8 mouse cellular contexts compared by ENCODE assay signal in genomic region chr2:91457656-91458251, GRCm38 (mm10). TPM values are rescaled to one million over a fixed set of nuclear protein-coding genes. Genes with fewer than 3 reads are reported as not detected.
DNase-seq lines count a peak whose midpoint lies in the region; ATAC-seq lines count a peak whose summit lies in the region.

No protein-coding gene starts in this region.

- ATAC-seq in embryonic facial prominence, embryonic 11.5 days (replicated peaks; ENCODE audit: insufficient number of reproducible peaks, low FRiP score, low TSS enrichment, low read depth): peak; percentile 45
- peak; percentile 49 for ATAC-seq in hindbrain, embryonic 16.5 days
- no peak for ATAC-seq in monocyte, adult 5-6 weeks (replicated peaks; ENCODE audit: insufficient number of reproducible peaks, low FRiP score, low TSS enrichment, poor library complexity, severe bottlenecking)

- under 1% methylated on average over 45 of the region's 45 CpGs for WGBS in heart, embryonic 10.5 days
- under 1% methylated on average over 45 of the region's 45 CpGs for WGBS in embryonic facial prominence, embryonic 11.5 days
- under 1% methylated on average over 34 of the region's 45 CpGs for WGBS in hindbrain, embryonic 16.5 days

- H3K9ac ChIP-seq in embryonic facial prominence, embryonic 11.5 days (replicated peaks; ENCODE audit: low read length): peak overlapping the region; percentile 78
- H3K9ac ChIP-seq in hindbrain, embryonic 16.5 days (ENCODE audit: low read depth, low read length): peak overlapping the region; percentile 65

- peak overlapping the region; percentile 95 for H3K27ac ChIP-seq in heart, embryonic 10.5 days
- H3K27ac ChIP-seq in embryonic facial prominence, embryonic 11.5 days (replicated peaks; ENCODE audit: low read depth, low read length): peak overlapping the region; percentile 80
- peak overlapping the region; percentile 76 for H3K27ac ChIP-seq in hindbrain, embryonic 16.5 days (ENCODE audit: low read depth, low read length)

- H3K4me1 ChIP-seq in heart, embryonic 10.5 days: peaks cover 53% of the 10 kb centered on the region
- H3K4me1 ChIP-seq in embryonic facial prominence, embryonic 11.5 days (ENCODE audit: control insufficient read depth, insufficient read depth, low read length): peaks cover 12% of the 10 kb centered on the region
- H3K4me1 ChIP-seq in hindbrain, embryonic 16.5 days (ENCODE audit: control insufficient read depth, insufficient read depth, low read depth, low read length): peaks cover 27% of the 10 kb centered on the region

- peak overlapping the region; percentile 72 for H3K4me2 ChIP-seq in embryonic facial prominence, embryonic 11.5 days (ENCODE audit: low read depth, low read length)
- H3K4me2 ChIP-seq in hindbrain, embryonic 16.5 days (ENCODE audit: low read length): peak overlapping the region; percentile 99

- H3K27me3 ChIP-seq in heart, embryonic 10.5 days (ENCODE audit: insufficient read depth, poor library complexity, severe bottlenecking): no peaks in the 10 kb centered on the region
- no peaks in the 10 kb centered on the region for H3K27me3 ChIP-seq in embryonic facial prominence, embryonic 11.5 days (ENCODE audit: control insufficient read depth, insufficient read depth, low read length)
- no peaks in the 10 kb centered on the region for H3K27me3 ChIP-seq in hindbrain, embryonic 16.5 days (replicated peaks; ENCODE audit: control insufficient read depth, insufficient read depth, low read length)

- H3K4me3 ChIP-seq in heart, embryonic 10.5 days: peak overlapping the region; percentile 85
- H3K4me3 ChIP-seq in embryonic facial prominence, embryonic 11.5 days (ENCODE audit: low read depth, low read length): peak overlapping the region; percentile 63
- peak overlapping the region; percentile 68 for H3K4me3 ChIP-seq in hindbrain, embryonic 16.5 days (ENCODE audit: low read length)

- no peaks in the 10 kb centered on the region for H3K9me3 ChIP-seq in heart, embryonic 10.5 days
- no peaks in the 10 kb centered on the region for H3K9me3 ChIP-seq in embryonic facial prominence, embryonic 11.5 days (replicated peaks; ENCODE audit: control insufficient read depth, low read length)
- H3K9me3 ChIP-seq in hindbrain, embryonic 16.5 days (ENCODE audit: control insufficient read depth, low read length): peaks cover 2% of the 10 kb centered on the region; the same call in 1 of the 2 replicates

- no peaks in the 10 kb centered on the region for H3K36me3 ChIP-seq in heart, embryonic 10.5 days
- H3K36me3 ChIP-seq in embryonic facial prominence, embryonic 11.5 days (replicated peaks; ENCODE audit: control insufficient read depth, insufficient read depth, low read depth, low read length): no peaks in the 10 kb centered on the region
- no peaks in the 10 kb centered on the region for H3K36me3 ChIP-seq in hindbrain, embryonic 16.5 days (ENCODE audit: control insufficient read depth, insufficient read depth, low read length)

- DNase-seq in heart, embryonic 10.5 days (ENCODE audit: low spot score): peak; percentile 82
- no peak for DNase-seq in heart, adult 9 months (ENCODE audit: low spot score in 2 of 2)
- DNase-seq in ES-CJ7 (ENCODE audit: low read depth, low spot score): peak; percentile 53
- no peak for DNase-seq in embryonic facial prominence, embryonic 11.5 days (ENCODE audit: low spot score)
- DNase-seq in lung, postnatal 14 days: peak; percentile 28
- peak; percentile 51 for DNase-seq in testis, postnatal 10 days (ENCODE audit: low spot score)

RNA-seq across cellular contexts. Expression of gene Lrp4, which starts 0.4 kb away (rescaled TPM):
- 4.6 and 5.7 TPM in 2 replicates for polyA plus RNA-seq in heart, embryonic 10.5 days (2016; fragmentation: Nextera tagmentation; extraction: Ambion mirVana)
- polyA plus RNA-seq in embryonic facial prominence, embryonic 11.5 days (2014; fragmentation: Nextera tagmentation; extraction: Ambion mirVana): 5.2 and 6.3 TPM in 2 replicates
- 4.5 and 5.3 TPM in 2 replicates for polyA plus RNA-seq in hindbrain, embryonic 16.5 days (2015; fragmentation: Nextera tagmentation; extraction: Ambion mirVana)
- total RNA-seq in monocyte, adult 5-6 weeks (2017): 1.4 to 2.5 TPM (median 1.6 TPM) in 3 replicates

RNA-seq across cellular contexts. Expression of gene 1110051M20Rik, which starts 13.2 kb away (rescaled TPM):
- 43.2 and 50.1 TPM in 2 replicates for polyA plus RNA-seq in heart, embryonic 10.5 days (2016; fragmentation: Nextera tagmentation; extraction: Ambion mirVana)
- 79.8 and 84.7 TPM in 2 replicates for polyA plus RNA-seq in embryonic facial prominence, embryonic 11.5 days (2014; fragmentation: Nextera tagmentation; extraction: Ambion mirVana)
- polyA plus RNA-seq in hindbrain, embryonic 16.5 days (2015; fragmentation: Nextera tagmentation; extraction: Ambion mirVana): 161 and 163 TPM in 2 replicates
- 4.0 to 12.7 TPM (median 5.5 TPM) in 3 replicates for total RNA-seq in monocyte, adult 5-6 weeks (2017)

Comparison
In these comparisons a context has a peak if more than half of its experiments do, and no peak if none do; other contexts are left out.
1. DNase-seq: peak in heart, embryonic 10.5 days (single experiment), ES-CJ7 (single experiment), lung, postnatal 14 days (single experiment) and testis, postnatal 10 days (single experiment); none in heart, adult 9 months (0 of 2) and embryonic facial prominence, embryonic 11.5 days (single experiment).
2. Peak in every context shown above with its lines, with median percentiles within 50 percentile points of each other: H3K27ac ChIP-seq and H3K4me3 ChIP-seq.